Mouse (Mus musculus) C2C12 (cell line): Measurements from ENCODE around the gene Insrr.

Experiments used
- CTCF ChIP-seq: IDR thresholded peaks from one replicate; pipeline ENCODE4 v1.5.1; 2011; ENCODE audit not compliant: control insufficient read depth, insufficient read depth, insufficient read length
- MYOD1 ChIP-seq: IDR thresholded peaks from one replicate; pipeline ENCODE4 v1.6.1; 2011; ENCODE audit warnings: low read depth; ENCODE audit not compliant: control insufficient read depth, insufficient read length

DNA sequence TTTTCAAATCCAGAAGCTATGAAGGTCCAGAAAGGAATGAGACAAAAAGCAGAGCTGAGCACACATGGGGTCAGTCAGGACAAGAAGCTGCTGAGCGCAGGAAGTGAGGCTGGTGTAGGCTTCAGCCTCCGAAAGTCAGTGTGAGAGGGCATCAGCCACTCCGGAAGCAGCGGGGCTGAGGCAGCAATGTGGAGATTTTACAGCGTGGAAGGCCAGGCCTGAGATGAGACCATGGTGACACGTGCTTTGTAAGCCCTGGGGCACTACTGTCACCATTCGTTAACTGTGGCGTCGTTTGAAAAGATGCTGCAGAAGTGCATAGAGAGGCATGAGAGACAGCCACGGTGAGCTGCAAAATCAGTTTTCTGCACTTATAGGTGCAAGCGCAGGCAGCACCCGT is 21.5 kb downstream of the Insrr start:
- TF ChIP-seq CTCF (no peak), MYOD1 (no peak)
